Mouse (Mus musculus) spleen, adult 12 weeks (tissue): ENCODE measurements around the gene Kif6.

Experiments used
- DNase-seq: peaks from one replicate; pipeline ENCODE4 v3.0.0; 2022; ENCODE audit warnings: low spot score

The Kif6 gene

DNA sequence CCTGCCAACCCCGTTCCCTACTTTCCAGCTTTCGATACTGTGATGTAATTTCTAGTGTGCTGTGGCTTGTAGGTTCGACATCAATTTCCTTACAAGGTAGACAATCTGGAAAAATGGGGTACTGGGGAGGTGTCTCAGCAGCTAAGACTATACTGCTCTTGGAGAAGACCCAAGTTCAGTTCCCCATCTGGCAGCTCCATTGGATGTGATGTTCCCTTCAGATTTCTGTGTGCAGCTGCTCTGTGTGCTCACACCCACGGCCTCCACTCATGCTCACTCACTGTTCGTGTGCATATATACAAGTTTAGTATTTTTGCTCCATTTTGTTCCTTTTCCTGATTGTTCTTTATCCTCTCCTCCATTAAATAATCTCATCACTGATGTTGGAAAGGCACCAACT, 51.8 kb downstream of the Kif6 start:
- no peak for DNase-seq

DNA sequence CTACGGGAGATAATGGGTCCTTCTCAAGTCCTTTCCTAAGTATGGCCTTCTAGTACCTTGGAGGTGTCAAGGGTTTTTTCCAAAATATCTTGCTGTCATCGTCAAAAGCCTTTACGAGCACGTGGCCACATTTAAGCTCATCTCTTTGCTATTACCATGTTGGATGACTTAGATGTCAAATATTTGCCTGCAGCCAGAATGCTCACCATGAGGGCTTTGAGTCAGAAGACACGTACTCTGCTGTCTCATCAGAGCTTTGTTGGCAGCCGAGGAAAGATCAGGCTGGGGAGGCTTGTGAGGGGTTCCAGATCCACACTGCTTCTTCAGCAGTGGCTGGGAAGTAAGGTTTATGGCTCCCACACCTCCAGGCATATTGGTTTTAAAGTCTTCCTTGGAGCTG, 53.4 kb downstream of the Kif6 start:
- DNase-seq: no peak

DNA sequence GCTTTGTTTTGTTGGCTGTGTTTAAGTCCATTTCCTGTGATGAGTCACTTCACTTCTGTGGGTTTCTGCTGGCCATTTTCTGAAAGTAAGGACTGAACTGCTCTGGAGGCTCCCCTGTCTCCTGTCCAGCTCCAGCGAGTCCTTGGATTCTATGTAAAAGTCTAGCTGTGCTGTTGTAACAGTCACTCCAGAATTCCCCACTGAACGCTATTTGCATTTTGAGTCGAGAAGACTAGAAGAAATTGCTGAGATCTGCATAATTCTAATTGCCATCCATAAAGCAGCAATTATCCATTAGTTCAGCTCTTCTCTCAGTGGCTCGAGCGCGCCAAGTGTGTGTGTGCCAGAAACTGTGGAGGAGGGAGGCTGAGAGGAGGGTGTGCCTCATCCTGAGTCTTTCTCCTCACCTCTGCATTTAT, 57.0 kb downstream of the Kif6 start:
- no peak for DNase-seq

DNA sequence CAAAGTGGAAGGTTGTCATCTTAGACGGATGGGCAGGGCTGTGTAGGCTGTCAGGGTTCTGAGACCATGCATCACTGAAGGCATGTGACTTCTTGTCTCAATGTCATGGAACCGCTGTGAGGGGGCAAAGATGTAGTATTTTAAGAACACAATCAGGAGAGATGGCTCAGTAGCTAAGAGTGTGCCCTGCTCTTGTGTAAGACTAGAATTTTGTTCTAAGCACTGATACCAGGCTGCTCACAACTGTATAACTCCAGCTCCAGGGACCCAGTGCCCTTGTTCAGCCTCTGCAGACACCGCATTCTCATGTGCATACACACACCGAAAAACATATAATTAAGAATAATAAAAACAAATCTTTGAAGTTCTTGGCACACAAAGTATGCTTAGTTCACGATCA, 57.5 kb downstream of the Kif6 start:
- no peak for DNase-seq

DNA sequence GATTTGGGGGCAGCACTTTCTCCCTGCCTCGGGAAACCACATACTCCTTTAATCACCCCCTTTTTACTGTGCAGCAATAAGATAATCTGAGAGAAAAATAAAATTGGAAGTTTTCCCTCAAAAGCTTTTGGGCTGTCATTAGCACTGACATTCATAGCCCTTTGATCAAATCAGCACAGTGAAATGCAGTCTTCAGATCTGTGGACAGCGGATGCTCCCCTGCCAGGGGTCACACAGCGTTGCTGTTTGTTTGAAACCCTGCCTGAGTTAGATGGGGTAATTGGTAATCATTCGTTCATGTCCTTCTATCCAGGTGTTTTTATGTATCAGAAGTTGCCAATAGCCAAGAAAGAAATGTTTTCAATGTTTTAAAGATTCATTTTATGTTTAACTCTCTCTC, 60.7 kb downstream of the Kif6 start:
- no peak for DNase-seq

DNA sequence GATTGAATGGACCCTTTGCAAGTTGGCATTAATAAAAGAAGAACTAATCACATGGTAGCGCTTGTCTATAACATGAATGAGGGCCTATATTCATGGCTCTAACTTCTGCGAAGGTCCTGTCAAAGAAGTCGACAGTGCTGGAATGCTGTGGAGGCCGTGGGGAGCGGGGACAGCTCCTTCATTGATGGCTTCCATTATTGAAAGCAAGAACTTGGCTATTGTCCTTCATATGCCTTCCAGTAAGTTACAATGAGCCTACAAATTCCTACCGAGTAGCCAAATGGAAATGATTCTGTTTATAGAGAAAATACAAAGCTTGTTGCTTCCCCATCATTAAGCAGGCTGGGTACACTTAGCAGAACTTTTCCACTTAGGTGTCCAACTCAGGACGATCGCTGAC, 66.5 kb downstream of the Kif6 start:
- DNase-seq: no peak

DNA sequence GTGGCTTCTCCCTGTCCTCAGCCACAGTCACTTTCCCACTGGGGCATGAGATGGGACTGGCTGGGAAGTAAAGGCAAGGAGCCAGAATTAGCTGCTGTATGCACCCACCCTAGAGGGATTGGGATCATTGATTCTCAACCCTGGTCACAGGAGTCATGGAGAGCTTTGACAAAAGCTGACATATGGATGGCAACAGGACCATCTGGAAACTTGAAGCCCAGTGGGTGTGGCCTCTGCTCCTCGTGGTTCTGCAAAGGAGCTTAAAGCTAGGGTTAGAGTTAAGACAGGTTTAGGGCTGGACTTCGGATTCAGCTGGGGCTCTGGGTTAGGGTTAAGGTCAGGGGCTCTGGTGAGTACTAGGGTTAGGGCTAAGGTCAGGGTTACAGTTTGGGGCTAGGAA, 69.2 kb downstream of the Kif6 start:
- DNase-seq: no peak

DNA sequence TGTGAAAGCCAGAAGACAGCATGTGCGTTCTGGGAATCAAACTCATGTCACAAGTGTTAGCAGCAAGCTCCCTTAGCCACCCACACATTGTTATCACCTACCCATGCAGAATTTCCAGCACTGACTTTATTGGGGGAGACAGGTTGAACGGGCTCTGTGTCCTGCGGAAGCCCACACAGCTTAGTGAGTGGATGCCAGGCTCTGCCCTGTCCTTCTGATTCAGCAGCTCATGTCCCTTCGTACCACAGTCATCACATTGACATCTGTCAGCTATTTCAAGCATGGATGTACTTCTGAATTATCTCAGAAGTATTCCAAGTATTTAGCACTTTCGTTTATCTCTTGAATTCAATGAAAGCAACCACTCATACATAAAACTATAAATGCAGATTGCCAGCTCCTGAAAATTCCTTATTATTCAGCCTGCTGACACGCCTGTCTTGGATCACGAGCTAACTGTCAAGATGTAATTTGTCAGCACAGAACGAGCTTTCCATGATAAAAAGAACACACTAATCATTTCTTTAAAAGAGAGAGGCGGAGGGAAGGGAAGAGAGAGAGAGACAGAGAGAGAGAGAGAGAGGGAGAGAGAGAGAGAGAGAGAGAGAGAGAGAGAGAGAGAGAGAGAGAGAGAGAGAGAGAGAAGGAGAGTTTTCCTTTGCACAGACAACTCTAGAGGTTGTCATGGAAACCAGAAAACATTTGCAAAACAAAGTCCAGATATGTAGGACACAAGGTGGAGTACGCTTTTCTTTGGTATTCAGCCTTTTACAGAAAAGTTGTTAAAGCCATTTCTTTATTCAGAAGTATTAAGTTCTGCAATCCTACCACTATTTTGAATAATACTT, 75.9 kb downstream of the Kif6 start:
- no peak for DNase-seq

DNA sequence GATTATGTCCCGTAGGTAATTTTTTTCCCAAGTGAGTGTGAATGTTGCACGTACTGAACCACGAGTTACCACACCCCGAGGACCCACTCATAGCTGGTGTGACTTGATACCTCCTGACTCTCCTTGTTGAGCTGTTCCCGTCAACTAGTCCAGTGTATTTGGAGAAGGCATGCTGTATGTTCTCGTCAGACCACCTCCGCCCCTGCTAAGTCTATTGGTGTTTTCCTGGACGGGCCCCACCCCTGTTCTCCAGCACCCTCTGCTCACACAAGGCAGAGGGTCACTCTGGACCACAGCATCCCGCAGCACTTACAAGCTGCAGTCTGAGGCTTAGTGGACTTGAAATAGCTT, 76.5 kb downstream of the Kif6 start:
- DNase-seq: no peak

DNA sequence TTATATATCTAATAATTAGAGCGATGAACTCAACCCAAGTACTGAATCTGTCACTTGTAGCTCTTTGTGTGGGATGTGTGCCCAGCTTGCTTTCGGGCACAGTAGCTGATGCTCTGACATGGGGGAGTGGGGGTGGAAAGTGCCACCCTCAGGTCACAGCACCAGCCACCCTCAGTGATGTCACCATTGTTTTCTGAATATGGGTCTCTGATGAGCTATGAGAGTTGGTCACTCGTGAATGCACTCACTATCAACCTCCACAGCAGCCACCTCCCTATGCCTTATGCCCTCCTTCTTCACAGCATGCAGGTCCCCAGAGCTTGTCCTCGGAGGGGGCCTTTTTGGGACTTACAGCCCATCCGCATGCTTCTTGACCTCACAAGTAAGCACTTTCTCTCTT, 78.3 kb downstream of the Kif6 start:
- DNase-seq: no peak

DNA sequence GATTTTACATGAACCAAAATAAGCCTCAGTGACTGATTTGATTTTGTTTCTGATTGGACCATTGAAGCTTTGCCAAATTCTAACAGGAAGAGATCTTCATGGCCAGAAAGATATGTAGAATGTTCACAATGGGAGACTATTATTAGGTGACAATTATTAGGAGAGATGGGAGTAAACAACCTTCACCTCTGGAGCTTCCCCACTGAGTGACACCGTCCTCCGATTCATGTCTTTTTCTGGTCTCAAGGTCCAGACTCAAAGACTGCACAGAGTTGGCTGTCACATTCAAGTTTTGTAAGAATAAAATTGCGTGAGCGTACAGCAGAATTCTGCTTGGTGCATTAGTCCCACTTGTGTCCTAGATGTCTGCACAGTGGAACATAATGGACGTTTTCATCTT, 82.3 kb downstream of the Kif6 start:
- DNase-seq: no peak

DNA sequence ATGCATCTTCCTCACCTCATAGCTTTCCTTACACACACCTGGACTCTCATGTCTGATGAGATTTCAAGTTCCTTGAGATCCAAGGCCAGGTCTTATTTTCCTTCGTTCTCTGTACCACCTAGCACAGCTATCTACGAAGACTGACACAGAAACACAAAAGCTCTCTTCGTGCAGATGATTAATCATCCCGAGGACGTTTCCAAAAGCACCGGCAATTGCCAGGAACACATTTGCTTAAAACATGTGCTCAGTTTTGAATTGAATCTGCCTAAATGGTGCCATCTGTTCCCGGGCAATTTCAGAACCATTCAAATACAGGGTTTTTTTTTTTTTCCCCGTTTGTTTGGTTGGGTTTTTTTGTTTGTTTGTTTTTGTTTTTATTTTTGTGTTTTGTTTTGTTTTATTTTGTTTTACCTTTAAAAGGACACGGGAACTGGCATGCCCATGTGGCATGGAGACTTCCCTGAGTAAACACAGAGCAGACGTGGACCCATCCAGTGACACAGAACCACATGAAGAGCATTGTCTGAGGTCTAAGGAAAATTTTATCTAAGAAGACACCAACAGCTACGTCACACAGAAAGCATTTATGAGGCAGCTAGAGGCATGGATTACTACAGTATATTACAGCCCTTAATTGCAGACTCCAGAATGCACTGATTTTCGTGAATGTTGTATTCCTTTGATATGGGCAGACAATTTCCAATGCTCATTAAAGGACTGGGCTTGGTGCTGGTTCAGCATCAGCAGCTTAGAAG, 88.7 kb downstream of the Kif6 start:
- no peak for DNase-seq

DNA sequence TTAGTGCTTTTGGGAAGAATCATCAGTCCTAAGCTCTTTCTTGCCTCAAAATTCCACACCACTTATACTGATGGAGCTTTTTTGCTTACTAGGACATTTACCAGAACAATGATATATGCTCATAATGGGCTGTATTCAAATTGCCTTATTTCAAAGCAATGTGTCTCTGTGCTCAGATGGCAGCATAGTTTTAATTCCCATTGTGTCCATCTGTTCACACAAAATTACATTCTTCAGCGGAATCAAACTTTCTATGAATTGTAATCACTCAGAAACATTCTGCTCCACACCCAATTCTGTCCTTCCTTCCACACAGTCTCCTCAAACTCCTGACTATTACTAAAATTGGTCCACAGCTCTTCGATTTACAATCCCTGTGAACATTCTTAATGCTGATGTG, 94.3 kb downstream of the Kif6 start:
- DNase-seq: no peak

DNA sequence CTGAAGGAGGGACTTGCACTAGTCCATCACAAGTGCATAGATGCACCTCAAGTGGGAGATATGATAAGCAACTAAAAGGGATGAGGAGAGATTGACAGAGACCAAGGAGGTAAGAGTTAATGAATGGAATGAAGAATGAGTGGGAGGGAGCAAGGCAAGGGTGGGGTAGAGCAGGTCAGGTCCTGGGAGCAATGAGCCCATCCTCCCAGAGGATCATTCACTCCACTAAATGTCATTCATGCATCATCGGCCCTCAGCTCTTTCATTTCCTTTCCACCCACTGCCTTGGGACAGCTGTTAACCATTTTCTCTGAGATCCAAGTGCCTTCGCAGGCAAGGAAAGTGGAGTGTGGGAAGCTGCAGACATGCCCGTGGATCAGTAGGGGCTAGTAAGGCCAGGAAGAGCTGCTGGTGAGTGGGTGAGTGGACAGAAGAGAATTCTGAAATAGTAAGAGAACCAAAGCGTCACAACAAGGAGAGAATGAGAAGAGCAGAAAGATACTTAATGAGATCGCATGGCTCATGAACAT, 95.2 kb downstream of the Kif6 start:
- DNase-seq: no peak

DNA sequence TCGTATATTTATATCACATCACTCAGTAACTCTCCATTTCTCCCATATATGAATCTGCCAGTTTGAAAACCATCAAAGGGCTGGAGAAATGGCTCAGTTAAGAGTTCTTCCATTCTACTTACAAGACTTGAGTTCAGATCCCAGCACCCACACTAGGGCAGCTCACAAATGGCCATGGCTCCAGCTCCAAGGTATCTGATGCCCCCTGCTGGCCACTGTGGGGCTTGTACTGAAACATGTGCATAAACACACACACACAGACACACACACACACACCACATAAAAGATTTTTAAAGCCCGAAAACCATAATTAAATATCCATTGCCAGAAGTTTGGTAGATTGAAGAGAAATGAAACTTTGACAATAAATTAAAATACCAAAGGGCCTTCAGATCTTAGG, 111.3 kb downstream of the Kif6 start:
- no peak for DNase-seq

DNA sequence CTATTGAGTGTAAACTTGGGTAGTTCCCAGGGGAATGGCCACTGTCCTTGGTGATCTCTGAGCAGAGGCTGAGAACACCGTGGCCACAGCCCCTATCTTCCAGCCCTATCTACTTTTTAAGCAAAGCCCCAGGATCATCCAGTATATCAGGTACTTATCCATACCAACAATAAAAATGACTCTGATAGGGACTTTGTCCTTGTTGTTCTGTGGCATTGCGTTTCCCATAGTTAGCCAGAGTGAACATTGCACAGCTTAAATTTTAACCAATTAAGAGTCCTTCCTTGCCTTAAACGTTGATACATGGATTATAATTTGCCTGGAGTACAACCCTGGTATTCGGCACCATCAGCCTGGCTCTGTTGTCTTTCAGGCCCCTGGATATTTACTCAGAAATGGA, 112.0 kb downstream of the Kif6 start:
- no peak for DNase-seq

DNA sequence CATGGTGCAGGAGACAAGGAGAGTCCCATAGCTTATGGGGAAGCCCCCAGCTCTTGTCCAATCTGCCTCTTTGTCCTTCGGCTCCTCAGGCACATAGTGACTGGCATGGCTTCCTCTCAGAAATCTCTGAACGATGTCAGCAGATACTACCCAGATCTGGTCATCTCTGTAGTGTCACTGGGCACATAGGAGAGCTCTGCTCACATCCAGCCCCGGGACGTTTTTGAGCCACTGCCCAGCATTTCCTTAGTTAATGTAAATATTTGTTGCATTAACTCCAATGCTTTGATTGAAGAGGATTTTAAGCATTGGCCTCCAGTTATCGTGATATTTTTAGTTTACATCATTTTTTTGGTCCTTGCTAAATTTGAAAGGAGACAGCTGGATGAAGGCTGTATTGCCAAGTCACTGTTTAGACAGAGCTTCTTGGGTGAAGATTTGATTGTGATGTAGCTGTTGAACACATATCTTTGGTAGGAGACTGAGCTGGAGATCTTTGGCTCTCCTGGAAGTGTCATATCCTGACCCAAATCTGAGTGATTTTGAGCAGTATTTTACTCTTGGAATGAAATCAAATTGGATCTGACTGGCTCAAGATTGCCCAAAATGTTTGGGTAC, 112.6 kb downstream of the Kif6 start:
- DNase-seq: no peak

DNA sequence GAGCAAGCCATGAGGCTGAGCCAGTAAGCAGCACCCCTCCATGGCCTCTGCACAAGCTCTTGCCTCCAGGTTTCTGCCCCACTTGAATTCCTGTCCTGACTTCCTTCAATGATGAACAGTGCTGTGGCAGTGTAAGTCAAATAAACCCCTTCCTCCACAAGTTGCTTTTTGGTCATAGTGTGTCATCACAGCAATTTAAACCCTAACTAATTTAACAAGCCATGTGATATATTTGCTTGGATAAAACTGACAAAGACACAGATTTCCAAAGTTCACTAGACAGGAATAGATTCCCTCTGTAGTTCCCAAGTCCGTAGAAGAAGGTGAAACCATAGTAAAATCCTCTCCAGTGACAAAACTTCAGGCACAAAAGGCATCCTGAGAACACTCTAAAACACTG, 114.9 kb downstream of the Kif6 start:
- no peak for DNase-seq

DNA sequence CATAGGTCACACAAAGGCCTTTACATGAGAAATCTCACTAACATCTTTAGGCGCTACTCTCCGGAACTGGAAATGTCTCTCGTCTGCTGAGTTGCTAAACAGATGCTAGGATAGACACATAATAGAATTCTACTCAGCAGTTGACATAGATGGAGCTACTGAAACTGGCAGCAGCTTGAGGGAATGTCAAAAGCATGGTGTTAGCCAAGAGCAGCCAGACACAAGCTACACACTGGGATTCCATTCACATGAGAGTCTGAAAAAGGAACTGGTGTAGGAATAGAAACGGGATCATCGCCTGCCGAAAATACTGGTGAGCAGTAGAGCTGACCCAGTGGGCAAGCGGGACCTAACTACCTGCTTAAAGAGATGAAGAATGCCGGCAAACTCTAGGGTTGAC, 117.8 kb downstream of the Kif6 start:
- no peak for DNase-seq

DNA sequence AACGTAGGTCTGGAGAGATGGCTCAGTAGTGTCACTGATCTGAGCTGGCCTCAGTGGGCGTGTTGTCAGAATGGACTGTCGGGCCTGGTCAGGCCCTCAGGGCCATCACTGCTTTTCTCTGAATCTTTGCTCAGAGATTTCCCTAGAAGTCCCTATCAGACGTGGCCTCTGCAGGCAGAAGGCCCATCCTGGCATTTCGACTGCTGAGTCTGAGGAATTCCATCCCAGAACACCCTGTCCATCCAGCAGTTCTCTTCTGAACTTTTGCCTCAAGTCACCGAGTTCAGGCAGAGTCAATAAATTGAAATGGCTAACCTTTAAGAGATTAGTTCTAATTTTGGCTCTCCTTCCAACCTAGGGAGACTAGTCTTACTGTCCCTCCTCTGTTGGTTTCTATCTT, 119.1 kb downstream of the Kif6 start:
- DNase-seq: no peak

DNA sequence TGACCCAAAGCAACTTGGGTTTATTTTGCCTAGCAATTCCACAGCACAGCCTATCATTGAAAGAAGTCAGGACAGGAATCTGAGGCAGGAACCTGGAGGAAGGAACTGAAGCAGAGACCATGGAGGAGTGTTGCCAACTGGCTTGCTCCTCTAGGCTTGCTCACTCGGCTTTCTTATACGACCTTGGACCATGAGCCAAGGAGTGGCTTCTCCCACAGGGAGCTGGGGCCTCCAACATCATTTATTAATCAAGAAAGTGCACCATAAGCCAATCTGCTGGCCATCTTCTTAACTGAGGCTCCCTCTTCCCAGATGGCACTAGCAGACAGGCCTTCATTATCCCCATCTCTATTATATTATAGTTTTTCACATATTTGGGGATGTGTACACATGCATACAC, 119.8 kb downstream of the Kif6 start:
- DNase-seq: no peak

DNA sequence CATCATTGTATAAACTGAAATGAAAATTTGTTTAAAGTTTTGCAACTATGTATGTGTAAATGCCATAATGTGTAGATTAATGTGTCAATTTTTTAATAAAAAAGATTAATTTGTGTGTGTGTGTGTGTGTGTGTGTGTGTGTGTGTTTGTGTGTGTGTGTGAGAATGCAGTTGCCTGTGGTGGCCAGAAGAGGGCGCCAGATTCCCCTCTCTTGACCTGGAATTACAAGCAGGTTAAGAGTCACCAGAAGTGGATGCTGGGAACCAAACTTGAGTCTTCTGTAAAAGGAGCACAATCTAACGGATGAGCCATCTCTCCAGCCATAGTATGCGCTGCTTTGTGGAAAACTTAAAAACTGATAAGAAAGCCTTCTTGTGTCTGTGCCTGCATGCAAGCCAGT, 121.4 kb downstream of the Kif6 start:
- DNase-seq: no peak

DNA sequence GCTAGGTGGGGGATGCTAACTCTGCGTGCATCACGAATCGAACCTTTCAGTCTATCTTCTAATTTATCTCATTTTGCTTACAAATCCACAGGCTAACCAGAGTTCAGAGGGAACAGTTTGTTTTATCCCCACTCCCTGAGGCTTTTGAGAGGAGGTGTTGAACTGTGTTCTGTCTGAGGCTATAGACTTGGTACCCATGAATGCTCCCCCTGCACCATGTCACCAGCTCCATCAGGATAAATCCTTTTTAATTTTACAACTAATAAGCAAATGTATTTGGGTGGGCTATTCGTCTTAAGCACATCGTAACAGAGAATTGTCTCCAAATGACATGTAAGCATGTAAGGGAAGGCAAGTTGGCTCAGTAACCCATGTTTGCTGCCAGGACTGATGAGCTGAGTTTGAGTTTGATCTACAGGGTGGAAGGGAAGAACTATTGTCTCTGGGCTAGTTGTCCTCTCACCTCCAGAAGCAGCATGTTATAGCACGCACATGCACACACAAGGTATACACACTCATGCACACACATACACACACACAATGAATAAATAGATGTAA, 122.4 kb downstream of the Kif6 start:
- no peak for DNase-seq
